Mouse (Mus musculus) C2C12 (cell line): ENCODE data around the gene Prdx2.

Source experiments
- CTCF ChIP-seq: IDR thresholded peaks from one replicate; pipeline ENCODE4 v1.5.1; 2011; ENCODE audit not compliant: control insufficient read depth, insufficient read depth, insufficient read length
- MYOD1 ChIP-seq: IDR thresholded peaks from one replicate; pipeline ENCODE4 v1.6.1; 2011; ENCODE audit warnings: low read depth; ENCODE audit not compliant: control insufficient read depth, insufficient read length
- MYOG ChIP-seq: IDR thresholded peaks from one replicate; pipeline ENCODE4 v1.6.1; 2011; ENCODE audit not compliant: control insufficient read depth, insufficient read length; ENCODE audit errors: extremely low read depth
- USF1 ChIP-seq: IDR thresholded peaks from one replicate; pipeline ENCODE4 v1.6.1; 2011; ENCODE audit warnings: low read depth, mild to moderate bottlenecking, control low read depth, moderate library complexity

- TF ChIP-seq MYOG (no peak), CTCF (no peak), USF1 (no peak), MYOD1 (no peak)
These were observed 15.8 kb downstream of the Prdx2 start for GRCm38 (mm10) chr8:84985049-84985683.
